Mouse (Mus musculus) urinary bladder, adult 2 months (tissue): ENCODE data around the gene Neurl3. TPM values are rescaled to one million over a fixed set of nuclear protein-coding genes. Genes with fewer than 3 reads are reported as not detected.

Experiments used
- DNase-seq: peaks from one replicate; pipeline ENCODE4 v3.0.0; 2022; ENCODE audit warnings: low spot score
- polyA plus RNA-seq: library from polyadenylated mRNA; depleted of rRNA; stranded (reverse); fragments of >200 nt; gene quantifications from 2 replicates; pipeline ENCODE4 v1.2.3, GENCODE M21; 2012

Neurl3 gene
- polyA plus RNA-seq, 1 experiment, result 12.5 TPM

DNA sequence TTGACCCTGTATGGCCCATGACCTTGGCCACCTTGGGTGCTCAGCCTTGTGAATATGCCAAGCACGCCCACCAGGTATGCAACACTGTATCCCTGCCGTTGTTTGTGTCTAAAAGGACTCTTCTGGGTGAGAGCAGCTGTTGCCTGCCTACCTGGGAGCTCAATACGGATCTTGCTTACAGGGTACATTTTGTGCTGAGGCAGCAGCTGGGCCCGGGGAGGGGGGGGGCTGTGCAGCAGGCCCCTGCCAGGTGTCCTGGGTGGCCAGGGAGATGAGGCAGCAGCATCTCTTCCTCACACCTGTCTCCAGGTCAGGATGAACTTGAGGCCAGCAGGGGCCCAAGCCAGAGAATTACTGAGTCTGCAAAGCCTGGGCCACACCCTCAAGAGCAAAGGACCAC lies 23.6 kb upstream of the Neurl3 start:
- DNase-seq, result no peak

DNA sequence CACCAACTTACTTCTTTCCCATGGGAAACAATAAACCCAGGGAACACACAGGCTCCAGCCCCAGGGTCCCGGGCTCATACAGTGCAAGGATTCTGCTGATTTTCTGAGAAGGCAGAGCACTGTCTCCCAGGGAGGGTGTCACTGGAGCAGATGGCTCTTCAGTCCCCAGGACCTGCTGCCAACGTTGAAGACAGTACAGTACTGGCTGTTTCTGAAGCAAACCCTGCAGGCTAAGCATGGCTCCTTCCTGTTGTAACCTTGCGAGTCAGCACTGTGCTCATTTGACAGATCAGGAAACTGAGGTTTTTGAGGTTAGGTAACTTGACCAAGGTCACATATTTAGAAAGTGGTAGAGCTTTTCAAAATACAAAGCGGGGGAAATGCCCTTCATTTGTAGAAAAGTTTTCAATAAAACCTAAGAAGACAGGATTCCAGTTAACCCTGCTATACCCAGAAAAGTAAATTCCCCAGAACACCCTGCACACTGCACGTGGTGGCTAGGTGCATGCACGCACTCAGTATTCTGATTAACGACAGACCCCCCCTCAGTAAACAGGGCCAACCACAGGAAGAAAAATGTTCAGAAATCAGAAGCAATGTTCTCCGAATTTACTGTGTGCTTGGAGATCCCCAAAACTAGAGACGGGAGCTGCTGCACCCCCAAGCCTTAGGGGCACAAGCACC lies 22.1 kb upstream of the Neurl3 start:
- no peak for DNase-seq

DNA sequence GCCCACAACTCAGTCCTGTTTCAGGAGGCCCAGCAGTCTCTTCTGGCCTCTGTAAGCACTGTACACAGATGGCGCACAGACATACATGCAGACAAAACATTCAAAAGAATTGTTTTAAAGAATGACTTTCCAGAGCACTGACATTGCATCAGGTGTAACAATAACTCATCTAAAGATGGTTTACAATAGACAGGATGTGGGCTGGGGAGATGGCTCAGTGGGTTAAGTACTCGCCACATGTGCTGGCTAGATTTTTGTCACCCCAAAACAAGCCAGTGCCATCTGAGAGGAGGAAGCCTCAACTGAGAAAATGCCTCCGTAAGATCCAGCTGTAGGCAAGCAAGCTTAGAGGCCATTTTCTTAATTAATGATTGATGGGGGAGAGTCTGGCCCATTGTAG lies 19.9 kb upstream of the Neurl3 start:
- no peak for DNase-seq

DNA sequence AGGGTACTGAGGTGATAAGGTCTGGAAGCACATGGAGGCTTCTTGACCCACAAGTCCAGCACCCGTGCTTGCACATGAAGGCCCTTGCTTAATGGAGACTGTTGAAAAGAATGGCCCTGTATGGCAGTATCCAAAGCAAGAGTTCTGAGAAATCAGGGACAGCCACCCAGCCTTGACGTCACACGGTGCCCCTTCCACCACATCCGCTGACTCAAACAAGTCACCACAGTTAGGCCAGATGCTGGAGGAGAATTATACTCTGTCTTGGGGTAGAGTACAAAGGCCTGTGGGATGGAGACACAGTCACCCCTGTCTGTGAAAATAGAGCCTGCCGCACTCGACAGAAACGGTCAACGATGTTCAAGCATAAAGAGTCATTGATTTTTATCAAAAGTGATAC lies 19.0 kb upstream of the Neurl3 start:
- no peak for DNase-seq

DNA sequence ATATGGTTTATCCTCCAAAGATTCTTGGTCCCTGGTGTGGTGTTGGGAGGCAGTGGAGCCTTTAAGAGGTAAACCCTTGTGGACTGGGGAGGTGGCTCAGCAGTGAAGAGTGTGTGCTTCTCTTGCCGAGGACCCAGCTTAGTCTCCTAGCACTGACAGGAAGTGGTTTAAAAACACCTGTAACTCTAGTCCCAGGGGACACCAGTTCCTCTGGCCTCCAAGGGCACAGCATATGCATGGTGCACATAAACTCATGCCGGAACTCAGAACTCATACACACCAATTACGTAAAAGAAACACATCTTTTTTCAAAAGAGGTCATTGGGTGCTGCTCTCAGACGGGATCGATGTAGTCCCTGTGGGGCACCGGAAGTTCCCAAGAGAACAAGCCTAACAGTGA lies 7.4 kb upstream of the Neurl3 start:
- DNase-seq, result no peak

DNA sequence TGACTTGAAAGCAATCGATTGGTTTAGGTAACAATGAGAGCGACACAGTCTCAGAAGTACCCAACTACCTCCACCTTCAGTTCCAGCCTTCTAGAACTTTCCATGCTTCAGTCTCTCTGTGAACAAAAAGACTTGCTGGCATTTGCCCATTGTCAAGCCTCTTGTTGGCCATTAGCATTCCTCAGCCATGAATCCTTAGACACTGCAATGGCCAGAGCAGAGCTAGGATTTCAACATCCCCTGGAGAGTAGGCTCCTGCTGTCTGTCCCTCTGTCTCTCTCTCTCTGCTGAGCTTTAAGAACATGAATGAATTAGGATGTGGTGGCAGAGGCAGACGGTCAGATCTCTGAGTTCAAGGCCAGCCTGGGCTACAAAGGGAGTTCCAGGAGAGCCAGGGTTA lies 6.5 kb upstream of the Neurl3 start:
- DNase-seq, result no peak

DNA sequence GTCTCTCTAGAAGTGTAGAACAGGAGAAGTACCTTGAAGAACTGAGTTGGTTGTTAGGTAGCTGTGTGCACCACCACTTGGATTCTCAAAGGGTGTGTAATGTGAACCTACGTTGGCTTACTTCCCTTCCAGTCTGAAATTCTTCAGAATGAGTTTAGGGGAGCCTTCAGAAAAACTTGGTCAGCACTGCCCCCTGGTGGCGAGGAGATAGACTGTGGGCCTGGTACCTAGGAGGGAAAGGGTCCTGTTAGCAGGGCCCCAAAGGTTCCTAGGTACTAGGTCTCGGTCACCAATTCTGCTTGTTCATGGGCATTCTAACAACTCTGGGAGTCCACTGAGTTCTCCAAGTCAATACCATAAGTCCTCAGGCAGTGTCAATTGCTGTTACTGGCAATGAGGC lies 4.7 kb upstream of the Neurl3 start:
- DNase-seq, result peak; percentile 66

DNA sequence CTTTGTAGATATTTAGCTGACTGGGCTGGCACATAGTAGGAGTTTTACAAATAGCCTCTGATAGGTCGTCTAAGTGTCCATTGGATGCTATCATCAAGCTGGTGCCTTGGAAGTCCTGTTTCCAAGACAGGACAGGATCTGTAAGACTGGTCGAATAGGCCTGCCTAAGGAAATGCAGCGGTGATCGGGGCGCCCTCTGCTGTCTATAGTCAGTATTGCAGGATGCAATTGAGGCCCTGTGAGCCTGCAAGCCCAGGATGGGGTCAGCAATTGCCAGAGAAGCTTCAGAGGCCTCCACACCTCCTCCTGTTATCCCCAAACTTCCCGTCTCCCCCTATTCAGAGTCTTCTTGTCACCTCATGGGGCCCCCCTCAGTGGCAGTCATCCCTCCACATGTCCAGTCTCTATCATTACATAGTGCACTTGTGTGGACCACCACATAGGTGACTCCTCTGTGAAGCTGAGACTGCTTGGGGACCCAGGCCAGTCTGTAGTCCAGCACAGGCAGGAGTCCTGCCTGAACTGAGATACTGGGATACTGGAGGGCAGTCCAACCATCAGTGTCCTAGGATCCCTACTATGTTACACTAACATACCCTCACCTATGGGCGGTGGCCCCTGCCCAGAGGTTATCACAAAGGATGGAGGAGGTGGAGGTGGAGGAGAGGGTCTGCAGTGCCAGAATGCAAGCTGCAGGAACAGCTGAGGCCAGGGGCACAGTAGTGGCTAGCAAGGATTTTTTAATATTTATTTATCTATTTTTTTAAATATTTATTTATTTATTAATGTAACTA lies 3.0 kb upstream of the Neurl3 start:
- peak; percentile 56 for DNase-seq

DNA sequence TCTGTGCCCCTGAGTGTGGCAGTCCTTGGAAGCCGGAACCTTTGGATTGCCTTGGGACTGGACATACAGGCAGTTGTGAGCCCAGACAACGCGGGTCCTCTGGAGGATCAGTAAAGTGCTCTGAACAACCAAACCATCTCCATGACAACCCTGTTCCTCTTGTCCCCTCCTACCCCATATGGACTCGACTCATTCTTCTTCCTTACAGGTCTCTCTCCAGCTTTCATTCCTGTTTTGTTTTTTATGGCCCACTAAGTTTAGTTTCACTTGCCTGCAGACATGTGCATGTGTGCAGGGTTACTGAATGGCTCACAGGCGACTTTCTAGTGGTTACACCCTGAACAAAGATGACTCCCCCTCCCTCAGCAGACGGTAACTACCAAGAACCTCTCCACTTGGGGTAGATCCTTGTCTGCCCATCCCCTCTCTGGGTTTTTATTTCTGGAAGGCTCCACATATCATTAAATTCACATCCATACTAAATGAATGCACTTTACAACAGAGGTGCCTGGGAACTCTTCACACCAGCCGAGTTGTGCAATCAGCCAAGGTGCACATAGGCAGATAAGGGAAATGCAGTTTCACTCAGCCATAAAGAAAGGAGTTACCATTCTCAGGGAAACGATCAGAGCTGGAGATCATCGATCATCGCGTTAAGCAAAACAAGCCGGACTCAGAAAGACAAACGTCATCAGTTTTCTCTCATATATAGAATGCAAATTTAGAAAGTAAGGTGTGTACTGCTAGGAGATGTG lies 1.3 kb upstream of the Neurl3 start:
- no peak for DNase-seq

DNA sequence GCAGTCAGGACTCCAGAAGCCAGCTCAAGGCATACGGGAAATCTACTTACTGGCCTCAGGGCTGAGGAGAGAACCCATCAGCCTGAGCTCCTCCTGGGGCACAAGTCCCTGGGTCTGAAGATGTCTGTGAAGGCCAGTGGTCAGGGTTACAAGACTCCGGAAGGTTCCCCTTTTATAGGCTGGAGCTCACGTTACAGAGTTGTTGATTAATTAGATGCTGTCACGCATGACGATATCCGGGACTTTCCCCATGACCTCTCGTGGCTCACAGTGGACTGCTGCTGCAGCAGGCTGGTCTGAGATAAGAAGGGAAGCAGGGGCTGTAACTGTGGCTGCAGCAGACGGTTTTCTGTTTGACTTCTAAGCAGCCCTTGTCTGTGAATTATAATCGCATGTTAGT lies 1.2 kb downstream of the Neurl3 start:
- DNase-seq, result no peak

DNA sequence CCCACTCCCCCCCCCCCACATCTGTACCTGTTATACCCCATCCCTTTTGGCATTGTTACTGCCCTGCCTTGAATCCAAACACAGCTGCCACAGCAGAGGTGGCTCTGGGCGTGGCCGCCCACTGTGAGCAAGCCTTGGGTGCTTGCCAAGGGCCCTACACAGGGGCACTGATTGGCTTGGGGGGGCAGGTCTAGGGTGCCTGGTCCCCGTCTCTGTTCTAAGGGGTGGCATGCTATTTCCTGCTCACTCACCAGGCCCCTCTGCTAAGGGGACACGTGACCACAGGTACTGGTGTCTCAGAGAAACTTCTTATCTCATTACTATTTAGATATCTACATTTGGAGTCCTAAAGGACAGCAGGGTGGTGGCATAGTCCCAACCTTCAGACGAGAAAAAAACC lies 1.9 kb downstream of the Neurl3 start:
- DNase-seq, result no peak

DNA sequence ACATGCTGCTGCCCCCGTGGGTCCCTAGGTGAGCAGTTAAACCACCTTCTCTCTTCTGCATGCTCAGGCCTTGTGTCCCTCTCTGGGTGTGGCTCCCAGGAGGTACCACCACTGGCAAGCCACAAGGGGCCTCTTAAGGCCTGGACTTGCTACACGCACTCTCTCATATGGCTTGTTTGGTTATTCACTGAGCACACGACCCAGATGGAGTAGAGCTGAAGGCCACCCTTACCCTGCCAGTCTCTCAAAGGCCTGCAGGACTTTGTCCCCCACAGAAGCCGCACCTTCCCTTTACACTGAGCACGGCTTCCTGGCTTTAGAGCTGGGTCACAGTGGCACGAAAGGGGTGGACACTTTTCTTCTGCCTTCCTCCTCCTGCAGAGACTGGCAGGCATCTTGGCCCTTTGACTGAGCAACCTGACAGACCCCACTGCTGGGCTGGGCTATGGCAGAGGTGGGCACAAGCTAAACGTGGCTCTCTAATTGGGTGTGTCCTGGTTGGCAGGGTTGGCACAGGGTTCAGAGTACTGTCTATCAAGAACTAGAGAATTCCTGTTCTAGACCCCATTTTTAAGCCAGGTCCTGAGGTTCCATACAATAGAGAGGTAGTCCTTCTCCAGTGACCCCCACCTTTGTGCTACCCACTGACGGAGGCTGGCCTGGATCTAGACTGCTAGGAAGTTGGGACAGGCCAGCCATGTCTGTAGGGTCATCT lies 2.8 kb downstream of the Neurl3 start:
- DNase-seq, result no peak

DNA sequence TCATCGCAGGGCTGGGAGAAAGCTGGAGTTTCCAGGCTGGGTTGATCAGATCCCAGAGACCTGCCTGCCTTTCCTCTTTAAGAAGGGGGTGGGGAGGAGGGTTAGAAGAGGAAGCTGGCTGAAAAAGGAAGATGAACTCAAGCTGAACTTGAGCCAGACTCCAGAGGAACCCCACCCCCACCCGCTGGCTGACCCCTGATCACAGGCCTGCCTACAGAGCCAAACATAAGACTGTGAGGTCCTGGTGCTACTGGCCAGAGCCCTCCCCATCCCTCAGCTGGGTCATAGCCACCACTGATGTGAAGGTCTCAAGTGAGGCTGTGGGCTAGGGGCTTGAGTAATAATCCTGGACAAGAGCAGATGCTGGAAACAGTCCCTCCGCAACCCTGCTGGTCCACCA lies 3.8 kb downstream of the Neurl3 start:
- no peak for DNase-seq

DNA sequence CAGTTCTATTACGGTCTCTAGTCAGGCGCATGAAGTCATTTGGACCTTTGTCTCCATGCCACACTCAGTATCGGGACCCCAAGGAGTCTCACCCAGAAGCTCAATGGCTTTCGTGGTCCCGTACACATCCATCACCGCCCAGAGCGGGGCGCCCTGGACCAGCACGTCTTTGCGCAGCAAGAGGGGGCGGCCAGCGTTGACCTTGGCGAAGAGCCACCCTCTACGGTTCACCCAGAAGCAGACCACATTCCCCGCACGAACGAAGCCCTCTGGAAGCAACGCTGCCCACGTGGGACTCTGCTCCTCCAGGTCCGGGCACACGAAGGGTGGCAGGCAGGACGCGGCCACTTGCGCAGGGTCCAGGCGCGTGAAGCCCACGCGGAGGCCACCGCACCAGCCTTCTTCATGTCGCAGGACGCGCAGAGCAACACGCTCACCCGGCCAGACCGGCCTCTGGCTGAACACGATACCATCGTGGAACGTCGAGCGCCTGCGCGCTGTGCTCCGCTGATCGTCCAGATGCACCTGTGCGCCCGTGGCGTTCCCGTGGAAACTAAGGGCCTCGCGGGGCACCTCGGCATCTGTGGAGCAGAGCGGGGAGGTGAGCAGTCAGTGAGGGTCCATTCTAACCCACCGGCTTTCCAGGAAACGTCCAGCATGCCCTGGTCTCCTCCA lies 5.2 kb downstream of the Neurl3 start:
- no peak for DNase-seq

DNA sequence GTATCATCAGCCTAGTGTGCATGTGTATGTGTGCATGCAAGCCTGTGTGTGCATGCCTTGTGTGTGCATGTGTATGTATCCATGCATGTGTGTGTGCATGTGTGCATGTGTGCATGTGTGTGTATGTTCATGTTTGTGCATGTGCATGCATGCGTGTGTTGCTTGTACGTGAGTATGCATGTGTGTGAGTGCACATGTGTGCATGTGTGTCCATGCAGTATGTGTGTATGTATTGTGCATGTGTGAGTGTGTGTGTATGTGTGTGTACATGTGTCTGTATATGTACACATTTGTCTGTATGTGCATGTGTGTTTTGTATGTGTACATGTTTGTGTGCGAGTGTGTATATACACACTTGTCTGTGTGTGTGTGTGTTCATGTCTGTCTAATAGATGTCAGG lies 6.9 kb downstream of the Neurl3 start:
- DNase-seq, result no peak

DNA sequence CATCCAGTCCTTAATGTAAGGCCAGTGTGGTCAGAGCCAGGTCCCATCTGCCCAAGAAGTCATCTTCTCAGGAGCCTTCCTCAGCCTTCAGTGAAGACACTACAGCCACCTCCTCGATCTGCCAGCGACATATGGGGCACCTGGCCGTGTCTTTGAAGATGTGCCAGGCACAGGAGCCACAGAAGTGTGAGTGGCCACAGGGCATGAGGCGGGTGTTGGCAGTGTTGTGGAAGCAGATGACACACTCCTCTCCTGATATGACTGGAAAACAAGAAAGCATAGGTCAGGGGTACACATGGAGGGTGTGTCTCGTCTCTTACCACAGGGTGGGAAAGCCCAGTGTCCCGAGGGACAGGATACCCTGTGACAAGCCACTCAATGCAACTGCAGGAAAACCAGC lies 8.2 kb downstream of the Neurl3 start:
- no peak for DNase-seq

DNA sequence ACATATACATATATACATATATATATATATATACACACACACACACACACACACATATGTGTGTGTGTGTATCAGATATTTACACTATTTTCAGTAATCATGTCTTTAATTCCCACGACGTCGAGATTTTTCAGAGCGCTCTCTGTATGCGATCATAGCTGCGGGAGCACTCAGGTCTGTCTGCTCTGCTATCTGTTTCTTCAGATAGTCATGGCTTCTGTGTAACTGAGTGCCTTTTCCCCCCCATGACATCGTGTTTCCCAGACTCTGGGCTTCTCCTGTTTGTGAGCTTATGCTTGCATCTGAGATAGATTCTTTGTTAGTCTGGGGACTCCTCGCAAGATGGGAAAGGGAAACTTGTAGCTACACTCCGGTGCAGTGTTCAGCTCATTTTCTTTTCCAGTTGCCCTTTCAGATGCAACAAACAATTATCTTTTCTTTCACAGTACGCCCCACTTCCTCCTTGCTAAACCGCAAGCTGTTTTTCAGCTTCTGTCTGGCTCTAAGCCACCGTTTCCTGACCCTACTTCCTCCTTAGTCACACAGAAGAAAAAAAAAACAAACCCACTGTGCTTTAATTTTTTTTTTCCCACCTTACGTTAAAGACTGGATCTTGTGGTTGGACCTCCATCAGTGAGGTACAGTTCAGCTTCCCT lies 10.5 kb downstream of the Neurl3 start:
- no peak for DNase-seq

DNA sequence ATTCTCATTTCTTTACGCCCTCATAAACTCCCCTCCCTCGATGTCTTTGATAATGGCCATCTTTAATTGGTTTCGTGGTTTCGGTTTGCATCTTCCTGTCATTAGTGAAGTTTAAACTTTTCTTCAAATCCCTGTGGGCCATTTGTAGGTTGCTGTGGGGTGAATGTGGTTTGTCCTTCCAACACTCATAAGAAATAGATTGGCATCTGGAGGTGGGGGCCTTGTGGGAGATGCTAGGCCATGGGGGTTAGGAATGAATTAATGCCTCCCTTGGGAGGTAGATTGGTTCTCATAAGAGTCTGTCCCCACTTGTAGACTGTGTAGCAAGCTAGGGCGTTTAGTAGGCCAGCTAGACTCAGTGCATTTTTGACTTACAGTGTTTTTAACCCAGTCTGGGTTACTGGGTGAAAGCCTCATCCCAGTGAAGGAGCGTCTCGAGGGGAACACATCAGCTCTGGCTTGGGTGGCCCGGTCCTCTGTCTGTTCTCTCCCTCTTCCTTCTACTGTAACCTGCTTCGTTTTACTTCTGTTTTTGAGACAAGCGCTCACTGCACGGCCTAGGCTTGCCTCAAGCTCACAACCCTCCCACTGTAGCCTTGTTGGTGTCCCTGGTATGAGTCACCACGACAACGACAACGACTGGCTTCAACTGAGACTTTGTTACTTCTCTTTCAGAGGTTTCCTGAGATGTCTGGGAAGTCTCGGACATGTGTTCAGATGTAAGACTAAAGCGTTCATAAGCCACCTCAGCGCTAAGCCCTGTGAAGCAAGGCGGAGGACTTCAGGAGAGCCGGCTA lies 12.6 kb downstream of the Neurl3 start:
- no peak for DNase-seq

DNA sequence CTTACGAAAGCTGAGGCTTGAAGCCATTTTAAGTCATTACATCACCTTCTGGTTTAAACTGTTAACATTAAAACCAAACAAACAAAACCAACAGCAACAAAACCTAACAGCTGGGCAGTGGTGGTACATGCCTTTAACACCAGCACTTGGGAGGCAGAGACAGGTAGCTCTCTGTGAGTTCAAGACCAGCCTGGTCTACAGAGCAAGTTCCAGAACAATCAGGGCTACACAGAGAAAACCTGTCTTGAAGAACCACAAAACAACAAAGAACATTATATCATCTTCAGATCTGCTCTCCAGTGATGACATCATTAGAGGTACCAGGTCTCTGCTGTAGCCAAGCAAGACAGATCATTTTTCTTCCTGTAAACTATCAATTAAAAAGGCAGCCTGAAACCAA lies 14.1 kb downstream of the Neurl3 start:
- no peak for DNase-seq

DNA sequence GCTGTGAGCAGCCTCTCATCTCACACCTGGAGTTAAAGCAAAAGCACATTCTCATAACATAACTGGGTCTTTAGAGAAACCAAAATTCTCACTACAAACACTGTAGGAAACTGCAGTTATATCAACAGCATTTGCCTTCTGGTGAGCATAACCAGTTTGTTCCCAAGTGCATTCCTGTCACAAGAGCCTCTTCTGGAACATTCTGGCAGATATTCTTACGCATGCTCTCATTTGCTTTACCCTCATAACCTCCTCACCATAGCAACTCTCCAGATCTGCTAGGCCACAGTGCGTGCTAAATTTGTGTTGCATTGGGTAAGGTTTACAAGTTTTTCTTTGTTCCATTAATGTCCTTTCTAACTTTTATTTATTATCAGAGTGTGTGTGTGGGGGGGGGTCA lies 15.2 kb downstream of the Neurl3 start:
- no peak for DNase-seq
